Mouse (Mus musculus): Measurements from ENCODE around the gene Ptn. TPM values are rescaled to one million over a fixed set of nuclear protein-coding genes. Genes with fewer than 3 reads are reported as not detected.
"Not testable (repeated sequence)": the region's sequence is repeated elsewhere in the genome, so short reads cannot be mapped to it uniquely, and the experiment has no call there.

Ptn gene
- polyA plus RNA-seq, 1 experiment from 2014 or later = 680 TPM

- Histone ChIP-seq H3K36me3 (ENCODE audit: control insufficient read depth, insufficient read depth, low read length) (no peaks in the 10 kb centered on the region), H3K27me3 (ENCODE audit: control insufficient read depth, insufficient read depth, low read length) (no peaks in the 10 kb centered on the region), H3K4me1 (ENCODE audit: control insufficient read depth, insufficient read depth, low read length) (no peaks in the 10 kb centered on the region), H3K27ac (replicated peaks; ENCODE audit: low read depth, low read length) (no peak overlapping the region), H3K4me2 (ENCODE audit: low read length) (no peak overlapping the region), H3K9ac (replicated peaks; ENCODE audit: low read length) (no peak overlapping the region), H3K4me3 (replicated peaks; ENCODE audit: low read depth, low read length) (no peak overlapping the region), H3K9me3 (ENCODE audit: control insufficient read depth, low read length) (no peaks in the 10 kb centered on the region)
- ATAC-seq (ENCODE audit: low FRiP score, low TSS enrichment) = no peak
- 38% methylated on average over 10 of the region's 10 CpGs for WGBS
- DNase-seq = peak; percentile 41
Measured at GRCm38 (mm10) chr6:36755001-36755885, 54.8 kb downstream of the Ptn start.

GRCm38 (mm10) chr6:36752887-36753286 is 57.1 kb downstream of the Ptn start:
- Histone ChIP-seq H3K9ac (replicated peaks; ENCODE audit: low read length) (no peak overlapping the region), H3K4me3 (replicated peaks; ENCODE audit: low read depth, low read length) (no peak overlapping the region), H3K4me2 (ENCODE audit: low read length) (no peak overlapping the region), H3K27ac (replicated peaks; ENCODE audit: low read depth, low read length) (no peak overlapping the region), H3K9me3 (ENCODE audit: control insufficient read depth, low read length) (no peaks in the 10 kb centered on the region), H3K4me1 (ENCODE audit: control insufficient read depth, insufficient read depth, low read length) (no peaks in the 10 kb centered on the region), H3K27me3 (ENCODE audit: control insufficient read depth, insufficient read depth, low read length) (no peaks in the 10 kb centered on the region), H3K36me3 (ENCODE audit: control insufficient read depth, insufficient read depth, low read length) (no peaks in the 10 kb centered on the region)
- 71% methylated on average over 6 of the region's 6 CpGs for WGBS
- ATAC-seq (ENCODE audit: low FRiP score, low TSS enrichment) = no peak
- no peak for DNase-seq

GRCm38 (mm10) chr6:36739811-36740210 is 70.2 kb downstream of the Ptn start:
- peaks cover 61% of the 10 kb centered on the region for H3K36me3 ChIP-seq (ENCODE audit: control insufficient read depth, insufficient read depth, low read length)
- H3K9me3 ChIP-seq (ENCODE audit: control insufficient read depth, low read length) = no peaks in the 10 kb centered on the region
- WGBS = 94% methylated on average over 5 of the region's 5 CpGs
- no peak overlapping the region for H3K27ac ChIP-seq (replicated peaks; ENCODE audit: low read depth, low read length)
- no peak overlapping the region for H3K4me2 ChIP-seq (ENCODE audit: low read length)
- ATAC-seq (ENCODE audit: low FRiP score, low TSS enrichment) = no peak
- no peaks in the 10 kb centered on the region for H3K4me1 ChIP-seq (ENCODE audit: control insufficient read depth, insufficient read depth, low read length)
- H3K27me3 ChIP-seq (ENCODE audit: control insufficient read depth, insufficient read depth, low read length) = no peaks in the 10 kb centered on the region
- H3K9ac ChIP-seq (replicated peaks; ENCODE audit: low read length) = no peak overlapping the region
- H3K4me3 ChIP-seq (replicated peaks; ENCODE audit: low read depth, low read length) = no peak overlapping the region
- no peak for DNase-seq

GRCm38 (mm10) chr6:36736763-36737162 is 73.3 kb downstream of the Ptn start:
- no peak overlapping the region for H3K4me2 ChIP-seq (ENCODE audit: low read length)
- ATAC-seq (ENCODE audit: low FRiP score, low TSS enrichment) (no peak), DNase-seq (no peak)
- WGBS = 72% methylated on average over 2 of the region's 2 CpGs
- H3K4me1 ChIP-seq (ENCODE audit: control insufficient read depth, insufficient read depth, low read length) = no peaks in the 10 kb centered on the region
- H3K27me3 ChIP-seq (ENCODE audit: control insufficient read depth, insufficient read depth, low read length) = no peaks in the 10 kb centered on the region
- H3K9ac ChIP-seq (replicated peaks; ENCODE audit: low read length) = no peak overlapping the region
- no peak overlapping the region for H3K27ac ChIP-seq (replicated peaks; ENCODE audit: low read depth, low read length)
- H3K9me3 ChIP-seq (ENCODE audit: control insufficient read depth, low read length) = peaks cover 7% of the 10 kb centered on the region
- H3K36me3 ChIP-seq (ENCODE audit: control insufficient read depth, insufficient read depth, low read length) = peaks cover 58% of the 10 kb centered on the region
- H3K4me3 ChIP-seq (replicated peaks; ENCODE audit: low read depth, low read length) = no peak overlapping the region

GRCm38 (mm10) chr6:36735622-36736021 is 74.4 kb downstream of the Ptn start:
- H3K27ac ChIP-seq (replicated peaks; ENCODE audit: low read depth, low read length); H3K9ac ChIP-seq (replicated peaks; ENCODE audit: low read length); DNase-seq; H3K27me3 ChIP-seq (ENCODE audit: control insufficient read depth, insufficient read depth, low read length); H3K4me1 ChIP-seq (ENCODE audit: control insufficient read depth, insufficient read depth, low read length); ATAC-seq (ENCODE audit: low FRiP score, low TSS enrichment); H3K4me2 ChIP-seq (ENCODE audit: low read length); H3K4me3 ChIP-seq (replicated peaks; ENCODE audit: low read depth, low read length): not testable (repeated sequence)
- 85% methylated on average over 4 of the region's 4 CpGs for WGBS
- Histone ChIP-seq H3K36me3 (ENCODE audit: control insufficient read depth, insufficient read depth, low read length) (peaks cover 59% of the 10 kb centered on the region), H3K9me3 (ENCODE audit: control insufficient read depth, low read length) (peaks cover 12% of the 10 kb centered on the region)

GRCm38 (mm10) chr6:36729811-36730210 is 80.2 kb downstream of the Ptn start:
- H3K4me2 ChIP-seq (ENCODE audit: low read length); H3K27me3 ChIP-seq (ENCODE audit: control insufficient read depth, insufficient read depth, low read length); H3K4me1 ChIP-seq (ENCODE audit: control insufficient read depth, insufficient read depth, low read length); ATAC-seq (ENCODE audit: low FRiP score, low TSS enrichment); H3K9ac ChIP-seq (replicated peaks; ENCODE audit: low read length); DNase-seq; H3K4me3 ChIP-seq (replicated peaks; ENCODE audit: low read depth, low read length); H3K27ac ChIP-seq (replicated peaks; ENCODE audit: low read depth, low read length): not testable (repeated sequence)
- Histone ChIP-seq H3K9me3 (ENCODE audit: control insufficient read depth, low read length) (peaks cover 12% of the 10 kb centered on the region), H3K36me3 (ENCODE audit: control insufficient read depth, insufficient read depth, low read length) (peaks cover 35% of the 10 kb centered on the region)
- WGBS = 97% methylated on average over 7 of the region's 7 CpGs

GRCm38 (mm10) chr6:36728079-36728478 is 81.9 kb downstream of the Ptn start:
- Histone ChIP-seq H3K9ac (replicated peaks; ENCODE audit: low read length) (no peak overlapping the region), H3K4me1 (ENCODE audit: control insufficient read depth, insufficient read depth, low read length) (peaks cover 3% of the 10 kb centered on the region), H3K4me2 (ENCODE audit: low read length) (no peak overlapping the region), H3K27ac (replicated peaks; ENCODE audit: low read depth, low read length) (no peak overlapping the region), H3K4me3 (replicated peaks; ENCODE audit: low read depth, low read length) (no peak overlapping the region), H3K27me3 (ENCODE audit: control insufficient read depth, insufficient read depth, low read length) (no peaks in the 10 kb centered on the region), H3K9me3 (ENCODE audit: control insufficient read depth, low read length) (peaks cover 12% of the 10 kb centered on the region), H3K36me3 (ENCODE audit: control insufficient read depth, insufficient read depth, low read length) (peaks cover 27% of the 10 kb centered on the region)
- 82% methylated on average over 7 of the region's 7 CpGs for WGBS
- DNase-seq = peak; percentile 31
- ATAC-seq (ENCODE audit: low FRiP score, low TSS enrichment) = no peak

GRCm38 (mm10) chr6:36725509-36726160 is 84.4 kb downstream of the Ptn start:
- 75% methylated on average over 3 of the region's 3 CpGs for whole genome bisulfite sequencing
- Histone ChIP-seq H3K36me3 (ENCODE audit: control insufficient read depth, insufficient read depth, low read length) (peaks cover 7% of the 10 kb centered on the region; the same call in 1 of the 2 replicates), H3K4me2 (ENCODE audit: low read length) (no peak overlapping the region), H3K4me3 (replicated peaks; ENCODE audit: low read depth, low read length) (no peak overlapping the region), H3K4me1 (ENCODE audit: control insufficient read depth, insufficient read depth, low read length) (peaks cover 12% of the 10 kb centered on the region), H3K27ac (replicated peaks; ENCODE audit: low read depth, low read length) (no peak overlapping the region), H3K27me3 (ENCODE audit: control insufficient read depth, insufficient read depth, low read length) (no peaks in the 10 kb centered on the region), H3K9ac (replicated peaks; ENCODE audit: low read length) (no peak overlapping the region), H3K9me3 (ENCODE audit: control insufficient read depth, low read length) (no peaks in the 10 kb centered on the region)
- DNase-seq = peak; percentile 31
- ATAC-seq (ENCODE audit: low FRiP score, low TSS enrichment) = no peak

Measured in midbrain, embryonic 14.5 days (tissue).